Mouse (Mus musculus) frontal cortex, postnatal 10 days (tissue): ENCODE results near the gene Uvrag.
"Not testable (repeated sequence)": the region's sequence is repeated elsewhere in the genome, so short reads cannot be mapped to it uniquely, and the experiment has no call there.

Source experiments
- DNase-seq, 2 experiments: peaks; one replicate each; pipeline ENCODE4 v3.0.0; 2022; ENCODE audit warnings: low spot score in 2 of 2, mixed read lengths in 1 of 2

Gene Uvrag

GRCm38 (mm10) chr7:99097781-99098180 lies 43.2 kb downstream of the Uvrag start:
- no peak for DNase-seq

DNA sequence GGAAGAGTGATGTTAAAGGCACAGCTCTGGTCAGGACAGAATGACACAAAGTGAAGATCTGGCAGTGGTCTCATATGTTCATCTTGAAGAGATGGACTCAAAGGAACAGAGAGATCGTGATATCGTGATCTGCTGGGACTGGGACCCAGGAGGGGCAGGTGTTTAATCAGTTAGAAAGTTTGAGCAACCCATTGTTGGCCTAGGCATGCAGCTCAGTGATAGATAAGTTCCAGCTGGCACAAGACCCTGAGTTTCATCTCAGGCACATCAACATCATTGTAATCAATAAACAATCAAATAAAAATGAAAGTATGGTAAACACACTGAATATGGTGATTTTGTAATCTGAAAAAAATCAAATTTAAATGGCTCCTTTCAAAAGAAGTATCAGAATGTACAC lies 43.8 kb downstream of the Uvrag start:
- DNase-seq, result no peak

DNA sequence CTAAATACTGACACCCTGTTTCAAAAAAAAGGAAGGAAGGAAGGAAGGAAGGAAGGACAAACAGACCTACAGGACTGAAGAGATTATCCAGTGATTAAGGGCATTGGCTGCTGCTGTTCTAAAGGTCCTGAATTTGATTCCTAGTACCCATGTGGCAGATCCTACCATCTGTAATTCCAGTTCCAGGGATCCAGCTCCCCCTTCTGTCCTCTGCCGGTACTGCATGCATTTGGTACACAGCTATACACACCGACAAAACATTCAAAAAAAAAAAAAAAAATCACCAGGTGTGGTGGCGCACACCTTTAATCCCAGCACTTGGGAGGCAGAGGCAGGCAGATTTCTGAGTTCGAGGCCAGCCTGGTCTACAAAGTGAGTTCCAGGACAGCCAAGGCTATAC lies 45.8 kb downstream of the Uvrag start:
- DNase-seq, result no peak

GRCm38 (mm10) chr7:99094336-99094735 lies 46.6 kb downstream of the Uvrag start:
- DNase-seq, result no peak

GRCm38 (mm10) chr7:99091915-99092645 lies 48.9 kb downstream of the Uvrag start:
- no peak for DNase-seq

GRCm38 (mm10) chr7:99089716-99090115 lies 51.2 kb downstream of the Uvrag start:
- no peak for DNase-seq

GRCm38 (mm10) chr7:99088576-99089346 lies 52.2 kb downstream of the Uvrag start:
- DNase-seq, result no peak

- no peak for DNase-seq
These were observed 53.4 kb downstream of the Uvrag start for GRCm38 (mm10) chr7:99087581-99087980.

- no peak for DNase-seq
These were observed 54.1 kb downstream of the Uvrag start for GRCm38 (mm10) chr7:99086646-99087443.

GRCm38 (mm10) chr7:99085249-99085648 lies 55.7 kb downstream of the Uvrag start:
- DNase-seq, result no peak

DNA sequence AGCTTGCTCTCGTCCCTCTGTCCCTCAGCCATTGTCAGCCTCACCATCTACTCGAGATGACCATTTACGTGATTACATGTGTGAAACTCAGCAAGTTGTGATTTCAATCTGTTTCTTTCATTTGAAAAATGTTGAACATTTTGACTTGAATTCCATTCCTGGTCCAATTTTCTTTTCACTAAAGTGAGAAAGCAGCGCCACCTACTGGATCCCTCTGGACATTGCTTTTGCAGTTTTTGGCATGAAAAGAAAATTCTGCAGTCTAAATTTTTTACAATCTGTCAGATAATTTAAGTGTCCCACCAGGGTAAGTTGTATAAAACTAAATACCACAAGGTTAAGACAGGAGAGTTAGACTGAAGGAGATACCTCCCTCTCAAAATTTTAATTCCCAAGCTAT lies 61.4 kb downstream of the Uvrag start:
- peak in 1 of 2 experiments; percentile 51 for DNase-seq

- DNase-seq, result no peak
These were observed 62.1 kb downstream of the Uvrag start for GRCm38 (mm10) chr7:99078805-99079204.

DNA sequence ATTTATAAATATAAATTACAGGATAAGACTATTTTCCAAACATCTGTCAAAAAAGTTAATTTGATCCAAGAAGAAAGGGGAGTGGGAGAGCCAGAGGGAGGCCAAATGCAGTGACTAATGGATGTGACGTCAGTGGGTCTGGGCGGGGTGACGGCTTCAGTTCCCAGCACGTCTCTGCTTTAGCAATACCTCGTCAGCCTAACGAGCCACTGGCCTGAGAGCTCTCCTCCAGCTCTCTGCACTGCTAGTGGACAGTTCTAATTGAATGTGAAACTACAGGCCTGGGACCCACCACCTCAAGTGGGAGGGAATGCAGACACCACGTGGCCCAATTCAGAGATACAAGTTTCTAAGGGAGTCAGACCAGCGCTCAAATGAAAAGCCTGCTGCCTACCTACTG lies 63.7 kb downstream of the Uvrag start:
- DNase-seq, result no peak

DNA sequence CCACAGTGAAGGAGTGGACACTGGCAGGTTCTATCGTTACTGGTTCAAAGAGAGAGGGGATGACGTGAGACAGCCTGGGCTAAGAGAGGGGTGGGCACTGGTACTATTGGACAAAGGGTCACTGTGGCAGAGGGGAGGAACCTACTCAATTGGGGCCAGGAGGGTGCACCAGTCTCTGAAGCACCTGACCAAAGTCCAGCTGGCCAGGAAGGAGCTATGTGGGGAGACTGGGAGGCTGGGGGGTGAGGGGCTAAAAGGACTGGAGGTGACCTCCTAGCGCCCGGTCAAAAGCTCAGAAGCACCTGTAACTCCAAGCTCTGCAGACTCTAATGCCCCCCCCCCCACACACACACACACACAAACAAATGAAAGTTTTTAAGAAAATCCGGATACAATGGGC lies 65.8 kb downstream of the Uvrag start:
- no peak for DNase-seq

DNA sequence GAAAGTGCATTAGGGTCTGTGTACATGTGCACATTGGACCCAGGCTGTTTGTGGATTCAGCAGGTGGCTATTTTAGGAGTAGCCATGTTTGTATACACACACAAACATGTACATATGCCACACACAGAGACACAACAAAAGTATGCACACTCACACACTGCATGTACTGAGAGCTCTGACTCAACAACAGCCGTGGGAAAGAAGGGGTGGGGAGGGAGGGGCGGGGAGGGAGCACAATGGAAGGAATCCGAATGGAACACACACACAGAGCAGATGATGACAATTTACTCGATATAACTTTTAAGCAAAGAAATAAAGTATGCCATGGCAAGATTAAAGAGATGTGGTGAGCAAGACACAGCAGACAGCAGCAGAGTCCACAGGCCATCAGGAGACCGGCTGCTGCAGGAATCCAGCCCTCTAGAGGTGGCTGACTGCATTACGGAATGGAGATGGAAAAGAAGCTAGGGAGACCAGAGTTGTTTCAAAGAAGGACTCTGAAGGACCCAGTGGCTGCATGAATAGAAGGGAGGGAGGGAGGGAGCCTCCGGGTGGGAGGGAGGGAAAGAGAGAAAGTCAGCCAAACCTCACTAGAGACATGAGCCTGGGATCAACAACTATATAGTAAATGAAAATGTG lies 67.1 kb downstream of the Uvrag start:
- peak in 1 of 2 experiments; percentile 35 for DNase-seq

- no peak for DNase-seq
These were observed 73.2 kb downstream of the Uvrag start for GRCm38 (mm10) chr7:99067710-99068109.

DNA sequence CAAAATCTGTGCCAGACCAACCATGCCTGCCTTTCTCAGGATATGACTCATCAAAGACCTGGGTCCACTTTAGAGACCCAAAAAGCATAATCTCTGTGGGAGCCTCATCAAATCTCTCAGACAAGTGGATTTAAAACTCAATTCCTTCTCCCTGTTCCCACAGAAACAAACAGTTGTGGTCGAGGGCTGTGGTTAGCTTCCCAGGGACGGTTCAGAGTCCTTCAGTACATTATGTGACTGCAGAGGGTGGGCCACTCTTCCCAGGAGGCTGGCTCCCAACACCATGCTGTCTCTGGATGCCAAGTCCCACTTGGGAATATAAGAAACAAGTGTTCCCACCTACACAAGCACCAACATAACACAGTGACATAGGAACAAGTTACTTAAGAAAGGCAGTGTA lies 75.0 kb downstream of the Uvrag start:
- DNase-seq, result no peak

DNA sequence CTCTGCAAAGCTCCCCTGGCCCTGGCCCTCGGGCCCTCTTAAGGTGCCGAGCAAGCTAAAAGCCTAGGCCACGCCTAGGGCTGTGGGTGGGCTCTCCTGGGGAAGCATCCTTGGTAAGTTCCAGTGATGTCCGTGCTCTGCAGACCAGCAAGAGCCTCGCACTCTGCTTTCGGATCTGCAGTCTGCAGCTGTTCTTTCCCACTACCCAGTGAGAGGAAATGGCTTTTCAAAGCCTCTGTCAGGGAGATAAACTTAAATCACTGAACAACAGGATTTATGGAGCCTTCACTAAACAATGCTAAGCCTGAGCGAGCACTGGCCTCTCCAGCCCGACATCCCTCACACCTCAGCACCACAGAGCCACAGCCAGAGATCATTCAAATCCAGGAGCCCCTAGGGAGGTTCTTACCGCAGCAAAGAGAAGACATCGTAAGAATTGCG lies 75.5 kb downstream of the Uvrag start:
- no peak for DNase-seq

DNA sequence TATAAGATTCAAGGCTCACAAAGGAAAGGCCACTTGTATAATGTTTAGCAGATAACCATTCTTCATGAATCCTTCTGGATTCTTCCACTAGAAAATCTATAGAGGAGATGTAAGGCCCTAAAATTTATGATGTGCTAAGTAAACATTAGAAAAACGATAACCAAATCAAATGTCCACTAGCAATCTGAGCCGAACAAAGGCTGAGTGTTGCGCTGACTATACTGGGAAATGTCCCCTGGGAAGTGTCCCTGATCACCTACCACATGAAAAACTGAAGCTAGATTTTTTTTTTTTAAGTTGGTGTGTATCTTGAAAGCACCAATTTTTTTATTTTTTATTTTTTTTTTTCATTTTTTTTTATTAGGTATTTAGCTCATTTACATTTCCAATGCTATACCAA lies 76.1 kb downstream of the Uvrag start:
- no peak for DNase-seq

- not testable (repeated sequence) for DNase-seq
These were observed 78.7 kb downstream of the Uvrag start for GRCm38 (mm10) chr7:99062263-99062662.

DNA sequence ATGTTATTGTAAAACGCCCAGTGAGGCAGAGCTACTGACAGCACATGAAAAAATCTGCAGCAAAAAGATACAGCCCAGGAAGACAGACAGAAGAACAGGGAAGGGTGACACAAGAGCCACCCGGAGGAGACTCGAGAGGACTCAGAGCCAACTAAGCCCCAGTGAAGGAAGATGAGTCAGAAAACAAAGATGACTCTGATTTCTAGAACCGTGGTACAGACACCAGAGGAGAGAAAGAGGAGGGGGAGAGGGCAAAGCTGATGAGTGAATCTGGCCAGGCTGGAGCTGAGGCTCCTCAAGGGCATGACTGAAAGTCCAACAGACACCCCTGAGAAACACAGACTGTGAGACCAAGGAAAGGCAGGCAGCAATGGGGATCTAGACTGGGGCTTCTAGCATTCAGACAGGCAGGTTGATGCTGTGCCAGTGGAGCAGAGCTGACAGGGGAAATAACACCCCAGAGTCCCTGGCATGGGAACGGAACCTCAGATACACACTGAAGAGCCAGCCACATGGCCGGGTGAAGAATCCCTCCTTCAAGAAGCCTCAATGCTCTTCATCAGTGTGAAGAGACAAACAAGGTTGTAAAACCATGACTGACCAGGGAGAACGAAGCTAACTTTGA lies 79.8 kb downstream of the Uvrag start:
- no peak for DNase-seq
